Mouse (Mus musculus) embryonic facial prominence, embryonic 14.5 days (tissue): ENCODE data around the gene Npas4. TPM values are rescaled to one million over a fixed set of nuclear protein-coding genes. Genes with fewer than 3 reads are reported as not detected.
A peak's percentile ranks its signal among the peaks of the same experiment; 100 is the strongest.

Experiments
- ATAC-seq: fragments of 200-750 bp; cut with Nextera tagmentation; 2 replicates; pipeline ENCODE4 v1.8.0; 2017; ENCODE audit warnings: low read depth, moderate number of reproducible peaks, moderate TSS enrichment
- DNase-seq: peaks from one replicate; pipeline ENCODE4 v3.0.0-alpha.2; 2015; ENCODE audit warnings: low spot score
- H3K27ac ChIP-seq: fragments of 300-500 bp; sonication (generic); replicated peaks from 2 replicates; pipeline ENCODE4 v1.5.1; 2014; ENCODE audit warnings: low read depth, mild to moderate bottlenecking, low read length, moderate library complexity
- H3K27me3 ChIP-seq: fragments of 300-500 bp; sonication (generic); replicated peaks from 2 replicates; pipeline ENCODE4 v1.6.1; 2014; ENCODE audit warnings: low read length; ENCODE audit not compliant: control insufficient read depth, insufficient read depth
- H3K36me3 ChIP-seq: fragments of 300-500 bp; sonication (generic); 2 replicates; pipeline ENCODE4 v1.6.1; 2014; ENCODE audit warnings: low read length, mixed read lengths; ENCODE audit not compliant: control insufficient read depth, insufficient read depth
- H3K4me1 ChIP-seq: fragments of 300-500 bp; sonication (generic); 2 replicates; pipeline ENCODE4 v1.6.1; 2014; ENCODE audit warnings: antibody characterized with exemption, low read length; ENCODE audit not compliant: control insufficient read depth, insufficient read depth
- H3K4me2 ChIP-seq: fragments of 300-500 bp; sonication (generic); 2 replicates; pipeline ENCODE4 v1.6.1; 2014; ENCODE audit warnings: low read depth, mild to moderate bottlenecking, low read length, moderate library complexity, mixed read lengths
- H3K4me3 ChIP-seq: fragments of 300-500 bp; sonication (generic); 2 replicates; pipeline ENCODE4 v1.5.1; 2014; ENCODE audit warnings: low read depth, mild to moderate bottlenecking, low read length
- H3K9ac ChIP-seq: fragments of 300-500 bp; sonication (generic); 2 replicates; pipeline ENCODE4 v1.6.1; 2014; ENCODE audit warnings: low read depth, mild to moderate bottlenecking, low read length, moderate library complexity, mixed read lengths
- H3K9me3 ChIP-seq: fragments of 300-500 bp; sonication (generic); 2 replicates; pipeline ENCODE4 v1.6.1; 2016; ENCODE audit warnings: low read length; ENCODE audit not compliant: control insufficient read depth
- WGBS: fragments of 180-500 bp; shearing (Covaris S2); extraction: QIAGEN DNeasy Blood & Tissue Kit; methylation state at CpG from one replicate; pipeline ENCODE4 v1.1.7; 2014; 5-methylcytosine and 5-hydroxymethylcytosine counted together
- polyA plus RNA-seq: library from polyadenylated mRNA; unstranded; fragments of >200 nt; fragmentation: Nextera tagmentation; extraction: Ambion mirVana; gene quantifications from 2 replicates; pipeline ENCODE4 v1.2.1, GENCODE M21; 2014

The Npas4 gene
- polyA plus RNA-seq, 1 experiment from 2014 or later, result 0.07 TPM

GRCm38 (mm10) chr19:5023621-5024479 is 33.7 kb upstream of the Npas4 start, which contains the start of gene Slc29a2:
Gene Slc29a2, plus strand, starts transcription at chr19:5023860.
- H3K4me1 ChIP-seq, result no peaks in the 10 kb centered on the region
- no peaks in the 10 kb centered on the region for H3K9me3 ChIP-seq
- DNase-seq (peak; percentile 96), ATAC-seq (peak; percentile 95)
- H3K4me2 ChIP-seq, result peak within 1 kb of the TSS; percentile 93
- peaks cover 12% of the 10 kb centered on the region; the same call in 1 of the 2 replicates for H3K36me3 ChIP-seq
- WGBS, result under 1% methylated on average over 57 of the region's 62 CpGs
- peak within 1 kb of the TSS; percentile 78 for H3K27ac ChIP-seq
- H3K9ac ChIP-seq, result peak within 1 kb of the TSS; percentile 80
- peak within 1 kb of the TSS; percentile 73 for H3K4me3 ChIP-seq
- H3K27me3 ChIP-seq, result no peaks in the 10 kb centered on the region

DNA sequence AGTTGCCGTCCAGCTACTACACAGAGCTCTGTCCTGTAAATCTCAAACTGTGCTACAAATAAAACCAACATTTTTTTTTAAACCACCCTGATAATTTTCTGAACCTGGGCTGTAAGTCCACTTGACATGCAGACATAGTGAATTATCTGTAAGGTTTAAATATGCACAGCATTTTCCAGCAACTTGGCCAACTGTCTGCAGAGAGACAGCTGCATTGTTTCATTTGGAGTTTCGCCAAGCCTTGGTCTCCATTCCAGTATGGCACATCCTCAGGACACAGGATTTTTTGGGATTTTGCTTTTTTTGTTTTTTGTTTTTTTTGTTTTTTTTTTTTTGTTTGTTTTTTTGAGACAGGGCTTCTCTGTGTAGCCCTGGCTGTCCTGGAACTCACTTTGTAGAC is 31.3 kb upstream of the Npas4 start:
- H3K4me3 ChIP-seq, result no peak overlapping the region
- no peaks in the 10 kb centered on the region for H3K36me3 ChIP-seq
- ATAC-seq, result no peak
- WGBS, result 85% methylated on average over 2 of the region's 2 CpGs
- no peak overlapping the region for H3K27ac ChIP-seq
- no peak overlapping the region for H3K9ac ChIP-seq
- no peaks in the 10 kb centered on the region for H3K27me3 ChIP-seq
- H3K4me1 ChIP-seq, result no peaks in the 10 kb centered on the region
- peak; percentile 51 for DNase-seq
- no peak overlapping the region for H3K4me2 ChIP-seq
- no peaks in the 10 kb centered on the region for H3K9me3 ChIP-seq

GRCm38 (mm10) chr19:5018191-5018590 is 28.1 kb upstream of the Npas4 start:
- Histone ChIP-seq H3K4me3 (no peak overlapping the region), H3K4me1 (peaks cover 7% of the 10 kb centered on the region; the same call in 1 of the 2 replicates), H3K9me3 (no peaks in the 10 kb centered on the region), H3K4me2 (no peak overlapping the region), H3K36me3 (no peaks in the 10 kb centered on the region), H3K27ac (no peak overlapping the region), H3K27me3 (no peaks in the 10 kb centered on the region), H3K9ac (no peak overlapping the region)
- DNase-seq (no peak), ATAC-seq (no peak)
- WGBS, result 76% methylated on average over 3 of the region's 3 CpGs

- Histone ChIP-seq H3K27ac (no peak overlapping the region), H3K4me2 (no peak overlapping the region), H3K27me3 (no peaks in the 10 kb centered on the region), H3K9me3 (no peaks in the 10 kb centered on the region), H3K9ac (no peak overlapping the region), H3K4me1 (peaks cover 7% of the 10 kb centered on the region; the same call in 1 of the 2 replicates), H3K4me3 (no peak overlapping the region), H3K36me3 (no peaks in the 10 kb centered on the region)
- ATAC-seq (no peak), DNase-seq (peak; percentile 62)
- 80% methylated on average over 4 of the region's 4 CpGs for WGBS
Observed at GRCm38 (mm10) chr19:5017611-5018010, 27.5 kb upstream of the Npas4 start.

DNA sequence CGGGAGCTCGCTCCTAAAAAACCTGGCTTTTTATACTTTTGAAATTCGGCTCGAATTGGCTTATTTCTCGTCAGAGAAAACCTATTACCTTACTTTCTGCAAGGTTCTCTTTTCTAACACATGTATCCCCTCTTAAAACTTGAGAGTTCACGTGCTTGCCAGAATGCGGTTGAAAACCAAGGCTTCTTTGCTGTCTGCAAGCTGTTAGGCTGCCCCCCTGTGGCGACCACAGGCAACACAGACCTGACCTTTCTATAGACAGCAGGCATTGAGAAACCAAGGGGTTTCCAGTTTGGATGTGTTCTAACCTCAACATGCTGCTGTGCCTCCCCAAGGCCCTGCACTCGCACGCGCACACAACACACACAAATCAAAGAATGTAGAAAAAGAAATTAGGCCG is 26.7 kb upstream of the Npas4 start:
- H3K4me1 ChIP-seq, result peaks cover 7% of the 10 kb centered on the region; the same call in 1 of the 2 replicates
- H3K9ac ChIP-seq, result 0 out of 2 replicates have a peak overlapping the region, but pooled peaks have one; percentile 15
- no peaks in the 10 kb centered on the region for H3K27me3 ChIP-seq
- ATAC-seq (peak; percentile 23; the same call in 1 of the 2 replicates), DNase-seq (peak; percentile 82)
- 19% methylated on average over 12 of the region's 12 CpGs for WGBS
- H3K9me3 ChIP-seq, result no peaks in the 10 kb centered on the region
- peak overlapping the region; percentile 18; the same call in 1 of the 2 replicates for H3K4me2 ChIP-seq
- H3K36me3 ChIP-seq, result no peaks in the 10 kb centered on the region
- H3K4me3 ChIP-seq, result no peak overlapping the region
- H3K27ac ChIP-seq, result peak overlapping the region; percentile 50

DNA sequence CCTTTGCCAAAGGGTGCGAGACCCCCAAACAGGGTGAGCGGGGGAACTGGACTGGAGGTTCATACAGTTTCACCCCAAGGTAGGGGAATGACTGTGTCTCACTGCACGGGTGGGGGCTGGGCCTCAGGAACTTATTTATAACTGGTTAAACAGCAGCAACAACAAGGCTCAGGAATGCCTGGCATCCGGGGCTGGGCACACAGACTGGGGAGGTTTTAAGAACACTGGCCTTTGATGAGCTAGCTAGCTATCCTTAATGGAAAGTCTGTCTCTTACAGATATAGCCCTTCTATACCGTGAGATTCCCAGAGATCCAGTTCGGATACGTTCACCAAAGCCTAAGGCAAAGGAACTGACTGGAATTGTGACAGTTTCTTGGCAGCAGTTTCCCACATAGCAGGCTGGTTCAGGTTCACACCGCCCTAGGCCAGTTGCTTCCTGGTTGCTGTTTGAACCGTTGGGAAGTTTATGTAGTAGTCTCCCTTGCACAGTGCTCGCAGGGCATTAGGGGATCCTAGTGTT is 26.2 kb upstream of the Npas4 start:
- H3K4me2 ChIP-seq, result peak overlapping the region; percentile 18; the same call in 1 of the 2 replicates
- 26% methylated on average over 10 of the region's 10 CpGs for WGBS
- 0 out of 2 replicates have a peak overlapping the region, but pooled peaks have one; percentile 15 for H3K9ac ChIP-seq

GRCm38 (mm10) chr19:5014961-5015398 is 24.9 kb upstream of the Npas4 start:
- no peak overlapping the region for H3K4me3 ChIP-seq
- 15% methylated on average over 8 of the region's 8 CpGs for WGBS
- peaks cover 7% of the 10 kb centered on the region; the same call in 1 of the 2 replicates for H3K4me1 ChIP-seq
- no peak for ATAC-seq
- H3K9ac ChIP-seq, result no peak overlapping the region
- peak; percentile 40 for DNase-seq
- H3K27ac ChIP-seq, result no peak overlapping the region
- H3K9me3 ChIP-seq, result no peaks in the 10 kb centered on the region
- no peaks in the 10 kb centered on the region for H3K36me3 ChIP-seq
- no peaks in the 10 kb centered on the region for H3K27me3 ChIP-seq
- no peak overlapping the region for H3K4me2 ChIP-seq

More for the DNA sequence above, 26.2 kb upstream of the Npas4 start:
- Histone ChIP-seq H3K27ac (peak overlapping the region; percentile 50), H3K9me3 (no peaks in the 10 kb centered on the region), H3K36me3 (no peaks in the 10 kb centered on the region), H3K4me3 (no peak overlapping the region), H3K4me1 (peaks cover 7% of the 10 kb centered on the region; the same call in 1 of the 2 replicates), H3K27me3 (no peaks in the 10 kb centered on the region)
- DNase-seq (peak; percentile 86), ATAC-seq (peak; percentile 74)

DNA sequence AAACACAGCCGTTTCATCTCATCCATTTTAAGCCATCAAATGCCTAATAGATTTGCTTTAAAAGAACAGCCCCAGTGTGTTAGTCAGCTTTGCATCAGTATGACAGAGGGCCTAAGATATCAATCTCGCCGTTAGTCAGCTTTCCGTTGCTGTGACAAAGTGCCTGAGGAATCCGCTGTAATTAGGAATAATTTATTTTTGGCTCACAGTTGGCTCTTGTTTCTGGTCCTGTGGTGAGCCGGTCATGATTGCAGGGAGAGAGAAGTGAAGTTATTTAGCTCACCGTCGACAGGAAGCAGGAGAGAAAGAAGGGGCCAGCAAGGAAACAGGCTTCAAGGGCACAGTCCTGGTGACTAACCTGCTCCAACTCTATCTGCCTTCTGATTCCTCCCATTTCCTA is 23.0 kb upstream of the Npas4 start:
- no peaks in the 10 kb centered on the region for H3K36me3 ChIP-seq
- no peak overlapping the region for H3K4me2 ChIP-seq
- ATAC-seq, result no peak
- H3K4me1 ChIP-seq, result peaks cover 7% of the 10 kb centered on the region; the same call in 1 of the 2 replicates
- H3K27ac ChIP-seq, result no peak overlapping the region
- WGBS, result 57% methylated on average over 8 of the region's 8 CpGs
- H3K27me3 ChIP-seq, result no peaks in the 10 kb centered on the region
- H3K4me3 ChIP-seq, result no peak overlapping the region
- no peak for DNase-seq
- no peak overlapping the region for H3K9ac ChIP-seq
- no peaks in the 10 kb centered on the region for H3K9me3 ChIP-seq
